Mouse (Mus musculus): ENCODE data around the gene Duox2.

Duox2 gene

GRCm38 (mm10) chr2:122301921-122302573, 3.8 kb upstream of the Duox2 start:
- no peak for DNase-seq (ENCODE audit: low spot score in 2 of 2)

DNA sequence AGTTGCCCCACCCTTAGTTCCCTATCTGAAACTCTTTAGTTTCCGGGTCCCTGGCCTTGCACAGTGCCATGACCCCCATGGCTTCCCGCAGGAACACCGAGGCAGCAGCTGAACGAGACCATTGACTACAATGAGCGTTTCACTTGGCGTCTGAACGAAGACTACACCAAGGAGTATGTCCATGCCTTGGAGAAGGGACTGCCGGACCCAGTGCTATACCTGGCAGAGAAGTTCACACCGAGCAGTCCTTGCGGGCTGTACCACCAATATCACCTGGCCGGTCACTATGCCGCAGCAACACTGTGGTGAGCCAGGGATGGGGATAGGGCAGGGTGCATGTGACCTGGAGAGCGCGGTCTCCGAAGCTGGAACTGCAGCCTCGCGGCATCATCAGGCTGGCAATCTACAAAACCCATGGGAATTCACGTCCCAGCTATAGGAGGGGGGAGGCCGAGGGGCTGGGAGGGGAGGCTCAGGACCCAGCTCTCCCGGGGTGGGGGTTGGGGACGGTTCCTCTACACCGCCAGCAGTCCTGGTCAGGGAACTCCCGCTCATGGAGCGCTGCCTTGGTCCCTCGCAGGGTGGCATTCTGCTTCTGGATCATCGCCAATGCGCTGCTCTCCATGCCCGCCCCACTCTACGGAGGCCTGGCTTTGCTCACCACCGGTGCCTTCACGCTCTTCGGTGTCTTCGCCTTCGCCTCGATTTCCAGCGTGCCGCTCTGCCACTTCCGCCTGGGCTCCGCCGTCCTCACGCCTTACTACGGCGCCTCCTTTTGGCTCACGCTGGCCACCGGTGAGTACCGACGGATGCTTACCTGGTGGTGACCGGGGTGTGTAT, 3.1 kb upstream of the Duox2 start:
- DNase-seq (ENCODE audit: low spot score in 2 of 2): no peak

DNA sequence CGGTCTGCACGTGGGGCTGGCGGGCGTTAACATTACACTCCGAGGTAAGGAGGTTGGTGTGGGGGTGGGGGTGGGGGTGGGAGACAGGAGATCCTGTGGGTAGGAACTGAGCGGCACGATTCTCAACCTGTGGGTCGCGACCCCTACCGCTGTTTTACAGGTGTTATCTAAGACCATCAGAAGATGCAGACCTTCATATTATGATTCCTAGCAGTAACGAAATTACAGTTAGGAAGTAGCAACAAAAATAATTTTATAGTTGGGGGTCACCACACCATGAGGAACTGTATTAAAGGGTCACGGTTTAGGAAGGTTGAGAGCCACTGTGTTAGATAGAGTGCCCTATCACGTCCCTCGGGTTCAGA, 2.4 kb upstream of the Duox2 start:
- DNase-seq (ENCODE audit: low spot score in 2 of 2): no peak

- DNase-seq (ENCODE audit: low spot score in 2 of 2): no peak
Measured at GRCm38 (mm10) chr2:122299911-122300655, 1.8 kb upstream of the Duox2 start.

DNA sequence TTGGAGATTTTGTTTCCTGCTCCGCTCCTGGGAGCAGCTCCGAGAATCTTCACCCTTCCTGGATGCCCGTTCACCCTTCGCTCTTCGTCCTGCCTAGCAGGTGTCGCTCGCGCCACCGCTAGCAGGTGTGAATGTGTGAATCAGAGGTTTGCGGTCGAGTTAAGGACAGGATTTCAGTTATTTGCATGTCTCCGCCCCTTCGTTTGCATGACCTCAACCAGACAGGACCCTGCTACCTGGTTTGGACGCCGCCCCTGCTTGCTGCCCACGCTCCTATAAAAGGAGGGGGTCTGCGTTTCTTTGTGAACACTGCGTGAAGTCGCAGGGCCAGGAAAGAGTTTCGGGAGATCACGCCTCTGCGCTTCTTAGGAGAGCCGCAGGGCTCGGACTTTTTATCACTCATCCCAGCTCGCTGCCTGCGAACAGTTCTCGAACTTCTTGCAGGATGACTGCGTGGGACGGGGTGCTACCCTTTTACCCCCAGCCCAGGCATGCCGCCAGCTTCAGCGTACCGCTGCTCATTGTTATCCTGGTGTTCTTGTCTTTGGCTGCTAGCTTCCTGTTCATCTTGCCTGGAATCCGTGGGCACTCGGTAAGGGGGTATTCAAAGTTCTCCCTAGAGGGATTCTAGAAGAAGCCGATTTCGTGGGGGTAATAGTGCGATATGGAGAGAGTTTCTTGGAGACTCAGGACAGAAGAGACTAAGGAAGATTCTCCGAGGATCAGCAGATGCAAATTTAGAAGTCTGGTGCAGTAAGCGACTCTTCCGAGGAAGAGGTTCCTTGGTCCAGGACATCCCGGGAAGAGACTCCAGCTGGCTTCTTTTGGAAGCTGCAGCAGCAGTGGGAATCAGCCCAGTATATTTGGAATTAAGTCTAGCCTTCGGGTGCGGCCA, 594 bp upstream of the Duox2 start, which contains the start of gene Duoxa2:
Duoxa2 (plus strand) TSS at position 305 of the 895 bp plus-strand sequence.
- DNase-seq (ENCODE audit: low spot score in 2 of 2): no peak

DNA sequence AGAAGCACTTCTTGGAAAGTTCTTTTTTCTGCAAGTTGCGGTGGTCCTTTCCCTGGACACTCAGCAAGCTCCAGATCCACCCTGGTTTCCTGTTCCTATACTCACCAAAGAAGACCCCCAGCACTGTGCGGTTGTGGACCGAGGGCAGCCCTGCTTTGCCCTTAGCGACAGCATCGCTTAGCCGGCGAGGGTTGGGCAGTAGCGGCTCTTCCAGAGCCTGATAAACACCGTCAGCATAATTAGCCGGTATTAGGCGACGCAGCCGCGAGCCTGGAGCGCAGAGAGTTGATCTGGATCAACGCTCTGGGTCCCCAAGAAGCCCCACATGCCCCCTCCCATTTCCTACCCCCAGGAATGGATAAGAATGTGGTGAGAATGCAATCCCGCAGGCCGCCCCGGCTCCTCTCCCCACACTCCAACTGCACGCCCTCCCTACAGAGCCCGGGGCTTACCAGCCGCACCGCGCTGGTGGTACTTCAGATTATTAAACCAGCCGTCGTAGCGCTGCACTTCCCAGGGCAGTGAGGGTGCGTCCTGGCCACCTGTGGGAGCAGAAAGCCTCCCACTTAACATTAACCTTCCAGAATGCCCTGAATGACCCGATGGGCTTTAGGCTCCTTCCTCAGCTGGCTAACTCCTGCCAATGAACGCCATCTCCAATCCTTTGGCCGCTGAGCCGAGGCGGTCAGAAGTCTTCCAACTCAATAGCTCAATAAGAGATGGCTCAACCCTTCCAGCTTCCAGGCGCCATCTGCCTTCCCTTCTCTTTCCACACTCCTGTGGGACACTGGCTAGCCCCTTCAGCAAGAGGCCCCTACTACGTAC, 766 bp downstream of the Duox2 start:
- DNase-seq (ENCODE audit: low spot score in 2 of 2): no peak

- DNase-seq (ENCODE audit: low spot score in 2 of 2): no peak
Measured at GRCm38 (mm10) chr2:122294916-122295315, 3.3 kb downstream of the Duox2 start.

- DNase-seq (ENCODE audit: low spot score in 2 of 2): no peak
Measured at GRCm38 (mm10) chr2:122286137-122286536, 12.1 kb downstream of the Duox2 start.

- DNase-seq (ENCODE audit: low spot score in 2 of 2): no peak
Measured at GRCm38 (mm10) chr2:122284091-122284490, 14.2 kb downstream of the Duox2 start.

DNA sequence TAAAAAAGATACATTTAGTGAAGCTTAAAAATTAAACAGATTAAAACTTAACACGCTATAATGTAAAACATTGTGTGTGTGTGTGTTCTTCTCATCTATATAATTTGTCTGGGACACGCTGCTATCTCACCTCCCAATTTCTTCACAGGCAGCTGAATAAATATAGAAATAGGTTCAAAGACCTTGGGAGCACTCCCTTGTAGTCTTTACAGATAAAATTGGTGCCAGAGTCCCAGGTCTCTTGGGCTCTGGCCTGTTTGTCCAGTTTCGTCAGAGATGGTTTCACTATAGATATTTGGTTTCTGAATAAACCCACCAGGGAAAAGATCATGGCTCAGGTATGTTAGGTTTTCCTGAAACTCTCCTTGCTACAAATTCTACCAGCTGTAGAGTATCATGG, 19.5 kb downstream of the Duox2 start:
- DNase-seq (ENCODE audit: low spot score in 2 of 2): no peak

GRCm38 (mm10) chr2:122266407-122267193, 31.6 kb downstream of the Duox2 start:
- no peak for DNase-seq (ENCODE audit: low spot score in 2 of 2)

GRCm38 (mm10) chr2:122264690-122265089, 33.6 kb downstream of the Duox2 start:
- DNase-seq (ENCODE audit: low spot score in 2 of 2): no peak

DNA sequence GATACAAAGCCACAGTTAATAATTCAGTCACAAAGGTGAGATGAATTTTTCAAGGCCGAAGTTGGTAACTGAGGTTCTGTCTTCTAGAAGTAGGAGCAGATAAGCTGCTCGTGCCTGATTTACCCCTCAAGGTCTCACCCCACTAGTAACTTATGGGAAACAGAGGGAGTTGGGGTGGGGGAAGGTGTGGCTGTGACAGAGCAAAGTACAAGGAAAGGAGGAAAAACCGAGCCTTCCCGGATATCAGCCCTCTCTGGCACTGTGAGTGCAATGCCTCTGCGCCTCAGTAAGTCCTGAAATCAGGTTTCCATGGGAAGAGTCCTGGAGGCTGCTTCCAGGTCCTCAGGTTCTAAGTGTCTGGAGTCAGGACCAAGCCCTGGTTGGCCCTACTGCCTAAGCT, 37.5 kb downstream of the Duox2 start:
- DNase-seq (ENCODE audit: low spot score in 2 of 2): no peak

- DNase-seq (ENCODE audit: low spot score in 2 of 2): peak in 1 of 2 experiments; percentile 51
Measured at GRCm38 (mm10) chr2:122255997-122256396, 42.3 kb downstream of the Duox2 start.

GRCm38 (mm10) chr2:122247786-122248185, 50.5 kb downstream of the Duox2 start:
- no peak for DNase-seq (ENCODE audit: low spot score in 2 of 2)

GRCm38 (mm10) chr2:122243671-122244131, 54.5 kb downstream of the Duox2 start:
- peak in 1 of 2 experiments; percentile 85 for DNase-seq (ENCODE audit: low spot score in 2 of 2)

DNA sequence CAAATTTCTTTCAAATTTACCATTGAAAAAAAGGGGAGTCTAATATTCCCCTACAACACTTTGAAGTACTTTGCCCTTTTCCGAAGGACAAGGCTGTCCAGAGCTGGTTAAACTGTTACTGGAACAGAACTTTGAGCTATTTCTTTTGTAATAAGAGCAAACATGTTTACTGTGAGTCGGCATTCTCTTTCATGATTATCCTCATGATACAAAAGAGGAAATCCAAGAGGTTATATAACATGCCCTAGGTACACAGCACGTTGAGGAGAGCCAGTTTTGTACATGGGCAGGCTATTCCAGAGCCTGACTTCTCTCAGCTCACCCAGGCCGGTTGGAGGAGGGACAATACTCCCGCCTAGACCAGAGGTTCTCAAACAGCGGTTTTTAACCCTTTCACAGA, 56.3 kb downstream of the Duox2 start:
- no peak for DNase-seq (ENCODE audit: low spot score in 2 of 2)

DNA sequence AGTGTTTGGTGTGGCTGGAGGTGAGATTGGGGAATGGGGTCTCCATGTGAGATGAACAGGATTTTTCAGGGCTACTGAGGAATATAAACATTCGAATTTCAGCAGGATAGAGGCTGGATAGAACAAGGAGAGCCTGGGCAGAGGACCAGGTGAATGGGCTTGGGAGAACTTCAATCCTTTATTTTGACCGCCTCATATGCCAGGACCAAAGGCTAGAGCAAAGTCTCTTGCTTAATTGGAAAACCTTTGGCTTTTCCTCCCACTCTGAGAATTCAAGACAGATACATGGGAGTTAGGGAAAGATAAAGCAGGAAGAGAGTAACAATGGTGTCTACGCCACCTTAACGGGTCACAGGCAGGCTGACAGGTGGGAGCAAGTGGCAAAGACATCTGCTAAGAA, 57.0 kb downstream of the Duox2 start:
- no peak for DNase-seq (ENCODE audit: low spot score in 2 of 2)

DNA sequence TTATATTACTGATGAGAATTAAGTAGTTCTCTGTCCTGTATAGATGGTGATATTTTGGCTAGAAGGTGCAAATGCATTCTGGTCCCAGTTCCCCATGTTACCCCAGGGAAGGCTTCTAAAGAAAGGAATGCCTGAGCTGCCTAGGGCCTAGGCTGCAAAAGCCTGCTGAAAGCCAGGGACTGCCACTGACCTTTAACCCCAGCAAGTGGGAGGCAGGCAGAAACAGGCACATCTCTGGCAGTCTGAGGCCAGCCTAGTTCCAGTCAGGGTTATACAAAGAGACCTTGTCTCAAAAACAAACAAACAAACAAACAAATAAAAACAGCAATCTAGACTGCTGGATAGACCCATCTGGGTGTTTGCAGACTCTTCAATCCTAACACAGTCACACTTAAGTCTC, 57.5 kb downstream of the Duox2 start:
- no peak for DNase-seq (ENCODE audit: low spot score in 2 of 2)
